Mouse (Mus musculus) brain, embryonic 14.5 days (tissue): ENCODE measurements around the gene Ctdspl. TPM values are rescaled to one million over a fixed set of nuclear protein-coding genes. Genes with fewer than 3 reads are reported as not detected.
A peak's percentile ranks its signal among the peaks of the same experiment; 100 is the strongest.

Experiments
- DNase-seq: peaks from one replicate; pipeline ENCODE4 v3.0.0-alpha.2; 2011; ENCODE audit warnings: low read depth
- CTCF ChIP-seq: fragments of 200-500 bp; IDR thresholded peaks from 2 replicates; pipeline ENCODE4 v1.5.1; 2012; ENCODE audit warnings: inconsistent platforms, mild to moderate bottlenecking, moderate library complexity, borderline replicate concordance; ENCODE audit not compliant: insufficient read depth, insufficient read length; ENCODE audit errors: extremely low read depth
- POLR2A ChIP-seq: fragments of 200-500 bp; IDR thresholded peaks from 2 replicates; pipeline ENCODE4 v1.6.1; 2012; ENCODE audit warnings: mild to moderate bottlenecking, inconsistent platforms, borderline replicate concordance; ENCODE audit not compliant: poor library complexity, insufficient read depth, insufficient read length, severe bottlenecking; ENCODE audit errors: extremely low read depth
- polyA plus RNA-seq: library from polyadenylated mRNA; depleted of rRNA; stranded (reverse); fragments of >200 nt; gene quantifications from 2 replicates; pipeline ENCODE4 v1.2.3, GENCODE M21; 2012; rRNA removed

Ctdspl gene
- polyA plus RNA-seq, 1 experiment = 16.0 TPM

DNA sequence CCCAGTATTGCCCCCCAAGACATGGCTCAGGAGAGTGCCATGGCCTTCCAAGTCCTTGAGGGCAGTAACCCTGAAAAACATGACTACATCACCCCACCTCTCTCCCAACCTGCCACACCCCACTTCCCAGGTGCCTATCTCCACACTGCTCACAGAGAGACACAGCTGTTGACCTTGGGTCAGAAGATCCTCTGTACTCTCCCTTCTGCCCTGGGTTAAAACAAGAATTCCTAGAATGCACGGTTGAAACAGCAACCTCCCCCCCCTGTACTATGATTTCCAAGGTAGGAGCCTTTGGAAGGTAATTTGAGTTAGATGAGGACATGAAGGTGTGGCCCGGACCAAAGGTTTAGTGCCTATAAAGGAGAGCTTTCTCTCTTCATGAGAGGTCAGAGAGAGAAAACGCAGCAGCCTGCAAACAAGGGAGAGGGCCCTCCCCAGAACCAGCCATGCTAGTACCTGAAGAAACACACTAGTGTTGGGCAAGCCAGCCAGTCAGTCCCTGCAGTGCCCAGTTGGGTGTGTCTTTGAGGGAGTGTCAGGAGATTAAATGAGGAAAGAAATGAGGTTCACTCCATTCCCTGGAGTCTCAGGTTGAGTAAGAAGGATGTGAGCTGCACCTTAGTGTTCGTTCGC lies 153.9 kb downstream of the Ctdspl start:
- DNase-seq = no peak
- TF ChIP-seq POLR2A (no peak), CTCF (no peak)

DNA sequence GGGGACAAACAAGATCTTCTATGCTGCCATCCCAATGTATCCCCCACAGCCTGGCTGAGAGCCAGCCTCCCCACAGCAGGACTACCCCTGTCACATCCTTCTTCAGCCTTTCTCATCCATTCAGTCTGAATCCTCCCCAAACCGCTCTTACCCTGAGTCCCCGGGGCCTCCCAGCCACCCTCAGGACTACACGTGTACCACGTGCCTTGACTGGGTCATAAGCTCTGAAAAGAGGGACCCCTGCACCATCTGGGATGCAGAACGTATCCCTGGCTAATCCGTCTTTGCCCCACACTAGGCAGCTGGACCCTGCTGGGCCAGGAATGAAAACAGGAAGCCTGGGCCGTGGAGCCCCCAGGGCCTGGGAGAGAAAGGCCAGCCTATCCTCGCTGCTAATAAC lies 155.8 kb downstream of the Ctdspl start:
- DNase-seq = peak; percentile 82

DNA sequence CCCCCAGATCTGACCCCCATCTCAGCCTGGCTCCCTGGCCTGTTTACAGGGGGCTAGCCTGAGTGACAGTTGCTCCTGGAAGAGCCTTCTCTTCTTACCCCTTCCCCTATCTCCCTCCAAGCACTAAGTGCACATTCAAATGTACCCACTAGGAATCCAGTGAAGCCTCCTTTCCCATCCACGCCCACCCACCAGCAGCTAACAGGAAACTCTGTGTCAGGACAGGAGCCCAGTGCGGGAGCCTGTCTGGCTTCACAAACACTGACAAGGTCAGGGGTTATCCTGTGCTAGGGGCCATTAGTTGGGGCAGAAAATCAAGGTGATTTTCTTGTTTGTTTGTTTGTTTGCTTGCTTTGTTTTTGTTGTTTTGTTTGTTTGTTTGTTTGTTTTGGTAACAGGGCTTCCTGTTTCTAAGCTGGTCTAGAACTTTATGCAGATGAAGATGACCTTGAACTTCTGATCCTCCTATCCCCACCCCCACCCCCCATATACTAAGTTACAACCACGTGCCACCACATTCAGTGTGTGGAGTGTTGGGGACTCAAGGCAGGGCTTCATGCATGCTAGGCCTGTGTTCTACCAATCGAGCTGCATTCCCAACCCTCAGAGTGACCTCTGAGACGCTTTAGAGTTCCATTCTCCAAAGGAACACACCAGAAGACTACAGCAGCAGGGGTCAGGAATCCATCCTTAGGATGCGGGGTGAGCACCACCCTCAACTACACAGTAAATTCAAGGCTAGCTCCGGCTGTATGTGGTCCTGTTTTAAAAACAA lies 156.6 kb downstream of the Ctdspl start:
- TF ChIP-seq POLR2A = no peak
- no peak for TF ChIP-seq CTCF
- DNase-seq = no peak

More for the DNA sequence above, 155.8 kb downstream of the Ctdspl start:
- TF ChIP-seq CTCF (no peak), POLR2A (no peak)

DNA sequence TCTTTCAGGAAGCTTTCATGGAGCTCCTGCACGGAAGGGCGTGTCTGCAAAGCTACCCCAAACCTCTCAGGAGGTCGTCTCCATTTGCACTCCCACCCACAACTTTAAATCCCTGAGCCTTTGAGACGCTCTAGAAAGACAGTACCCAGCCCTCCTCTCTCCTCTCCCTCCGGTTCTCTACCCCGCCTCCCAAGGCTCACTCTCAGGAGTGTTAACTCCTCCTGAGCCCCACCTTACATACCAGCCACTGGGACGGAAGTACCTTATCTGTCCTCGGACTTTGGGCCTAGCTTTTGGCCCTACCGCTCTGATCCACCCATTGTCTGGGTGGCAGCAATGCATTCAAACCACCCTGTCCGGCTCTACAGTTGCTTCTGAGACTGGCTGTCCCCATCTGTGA lies 157.7 kb downstream of the Ctdspl start:
- TF ChIP-seq POLR2A (no peak), CTCF (no peak)
- no peak for DNase-seq

DNA sequence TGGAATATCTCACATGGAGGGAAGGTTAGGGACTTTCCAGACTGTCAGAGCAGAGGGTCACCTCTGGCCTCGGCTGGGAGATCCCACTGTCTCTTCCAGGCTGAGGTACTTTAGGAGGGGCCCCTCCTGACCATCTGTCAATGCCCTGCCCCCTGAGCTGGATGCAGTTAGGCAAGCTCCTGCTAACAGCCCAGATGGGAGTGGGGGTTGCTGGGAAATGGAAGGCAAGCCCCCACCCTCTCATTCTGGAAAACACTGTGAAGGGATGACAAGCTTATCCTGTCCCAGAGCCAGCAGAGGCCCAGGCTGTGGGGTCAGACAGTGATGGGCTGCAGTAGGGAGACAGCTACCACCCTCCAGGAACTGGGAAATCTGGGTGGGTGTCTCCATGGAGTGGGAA lies 160.2 kb downstream of the Ctdspl start:
- TF ChIP-seq CTCF (no peak), POLR2A (no peak)
- DNase-seq = no peak

DNA sequence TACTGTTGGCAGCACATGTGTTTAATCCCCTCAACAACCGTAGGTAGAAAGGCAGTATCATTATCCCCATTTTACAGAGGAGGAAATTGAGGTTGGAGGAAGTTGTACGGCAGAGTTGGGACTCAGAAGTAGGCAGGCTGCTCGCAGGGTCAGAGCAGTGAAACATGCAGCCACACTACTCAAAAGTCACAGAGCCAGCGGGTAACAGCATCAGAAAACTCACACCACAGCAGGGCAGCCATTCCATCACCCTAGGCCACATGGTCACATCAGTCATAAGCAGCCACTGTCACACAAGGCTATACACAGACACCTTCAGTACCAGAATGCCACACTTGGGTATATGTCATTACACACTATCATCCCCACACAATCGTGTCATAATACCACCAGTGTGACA lies 161.1 kb downstream of the Ctdspl start:
- no peak for DNase-seq
- no peak for TF ChIP-seq CTCF
- TF ChIP-seq POLR2A = no peak

DNA sequence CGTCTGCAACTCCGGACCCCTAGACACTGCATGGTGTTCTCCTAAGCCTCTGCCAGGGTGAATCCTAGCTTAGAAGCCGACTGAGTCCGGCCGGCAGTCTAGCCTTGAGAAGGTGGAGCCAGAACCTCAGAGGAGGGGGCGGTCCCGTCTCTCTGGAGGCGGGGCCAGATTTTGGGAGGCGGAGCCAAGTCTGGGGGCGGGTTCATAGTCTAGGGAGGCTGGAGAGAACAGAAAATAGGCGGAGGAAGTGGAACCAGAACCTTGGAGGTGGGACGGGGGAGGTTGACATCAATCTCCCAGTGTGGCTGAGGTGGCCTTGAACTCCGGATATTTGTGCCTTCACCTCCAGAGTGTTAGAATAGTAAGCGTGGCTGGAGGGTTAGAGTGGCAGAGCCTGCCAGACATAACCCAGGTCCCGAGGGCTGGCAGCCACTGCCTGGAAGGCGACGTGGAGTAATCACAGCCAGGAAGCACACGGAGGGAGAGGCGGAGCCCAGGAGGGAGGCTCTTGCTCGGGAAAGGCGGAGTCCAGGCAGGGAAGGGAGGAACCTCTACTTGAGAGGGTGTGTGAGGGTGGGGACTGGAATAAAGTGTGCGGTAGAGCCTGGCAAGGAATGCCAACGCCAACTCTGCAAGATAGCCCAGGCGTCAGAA lies 162.0 kb downstream of the Ctdspl start:
- peak; percentile 75 for DNase-seq
- TF ChIP-seq POLR2A (no peak), CTCF (no peak)

DNA sequence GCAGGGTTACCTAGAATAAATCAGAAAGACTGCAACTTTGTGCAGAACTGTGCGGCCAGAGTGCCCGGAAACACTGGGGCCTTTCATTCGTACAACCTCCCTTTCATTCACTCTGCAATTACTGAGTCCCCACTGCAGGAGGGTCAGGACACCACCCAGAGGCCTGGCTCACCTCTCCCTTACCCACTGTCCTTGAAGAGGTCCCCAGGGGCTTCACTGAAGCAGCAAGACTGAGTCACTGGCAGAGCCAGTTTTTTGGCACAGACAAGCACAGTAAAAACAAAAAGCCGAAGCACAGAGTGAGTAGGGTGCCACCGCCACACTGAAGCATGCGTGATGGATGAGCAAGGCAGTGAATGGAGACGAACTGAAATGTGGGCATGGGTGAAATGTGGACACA lies 163.2 kb downstream of the Ctdspl start:
- DNase-seq = peak; percentile 23
- TF ChIP-seq CTCF = no peak

DNA sequence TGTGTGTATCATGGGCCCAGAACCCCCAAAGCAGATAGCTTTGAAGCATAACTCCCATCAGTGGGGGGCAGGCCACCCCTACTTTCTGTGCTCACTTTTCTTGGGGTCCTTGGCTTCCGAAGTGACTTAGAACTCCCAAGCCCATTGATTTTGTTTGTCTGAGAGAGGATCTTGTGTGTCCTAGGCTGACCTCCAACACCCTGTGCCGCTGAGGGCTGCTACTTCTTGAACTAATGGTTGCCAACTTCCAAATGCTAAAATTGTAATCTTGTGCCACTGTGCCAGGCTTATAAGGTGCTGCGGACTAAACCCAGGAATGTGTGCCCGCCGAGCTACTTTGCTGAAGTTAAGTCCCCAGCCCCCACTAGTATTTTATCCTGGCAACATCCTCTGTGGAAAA lies 164.2 kb downstream of the Ctdspl start:
- no peak for TF ChIP-seq POLR2A
- TF ChIP-seq CTCF = no peak
- DNase-seq = no peak

DNA sequence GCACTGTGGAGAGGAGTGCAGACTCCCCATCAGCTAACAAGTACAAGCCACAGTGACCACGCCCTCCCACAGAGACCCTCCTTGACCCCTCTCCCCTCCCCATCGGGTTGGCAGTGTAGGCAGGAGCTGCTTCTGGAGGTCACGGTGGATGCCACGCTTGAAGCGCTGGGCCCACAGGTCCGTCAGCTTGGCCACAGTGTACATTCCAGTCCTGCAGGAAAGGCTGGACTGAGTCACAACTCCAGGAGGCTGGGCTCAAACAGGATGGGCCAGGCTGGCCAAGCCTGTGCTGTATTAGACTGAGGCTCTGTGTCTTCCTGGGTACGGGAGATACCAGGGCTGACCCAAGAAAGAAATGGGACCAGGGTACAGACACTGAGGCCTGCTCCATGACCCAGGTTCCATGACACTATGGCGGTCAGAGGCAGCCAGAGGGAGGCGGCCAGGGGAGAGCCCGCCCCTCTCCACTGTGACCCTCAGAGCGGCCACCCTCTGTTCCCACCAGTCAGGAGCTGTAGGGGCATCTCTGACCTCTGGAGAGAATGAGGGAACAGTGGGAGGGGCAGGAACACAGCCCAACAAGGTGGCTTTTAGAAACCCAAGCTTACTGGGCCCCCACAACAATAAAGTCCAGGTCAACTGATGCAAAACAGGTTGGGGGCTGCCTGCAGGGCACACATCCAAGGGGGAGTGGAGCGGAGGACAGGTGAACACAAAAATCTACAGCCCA lies 165.5 kb downstream of the Ctdspl start:
- DNase-seq = no peak
- TF ChIP-seq POLR2A = no peak
- TF ChIP-seq CTCF = no peak

DNA sequence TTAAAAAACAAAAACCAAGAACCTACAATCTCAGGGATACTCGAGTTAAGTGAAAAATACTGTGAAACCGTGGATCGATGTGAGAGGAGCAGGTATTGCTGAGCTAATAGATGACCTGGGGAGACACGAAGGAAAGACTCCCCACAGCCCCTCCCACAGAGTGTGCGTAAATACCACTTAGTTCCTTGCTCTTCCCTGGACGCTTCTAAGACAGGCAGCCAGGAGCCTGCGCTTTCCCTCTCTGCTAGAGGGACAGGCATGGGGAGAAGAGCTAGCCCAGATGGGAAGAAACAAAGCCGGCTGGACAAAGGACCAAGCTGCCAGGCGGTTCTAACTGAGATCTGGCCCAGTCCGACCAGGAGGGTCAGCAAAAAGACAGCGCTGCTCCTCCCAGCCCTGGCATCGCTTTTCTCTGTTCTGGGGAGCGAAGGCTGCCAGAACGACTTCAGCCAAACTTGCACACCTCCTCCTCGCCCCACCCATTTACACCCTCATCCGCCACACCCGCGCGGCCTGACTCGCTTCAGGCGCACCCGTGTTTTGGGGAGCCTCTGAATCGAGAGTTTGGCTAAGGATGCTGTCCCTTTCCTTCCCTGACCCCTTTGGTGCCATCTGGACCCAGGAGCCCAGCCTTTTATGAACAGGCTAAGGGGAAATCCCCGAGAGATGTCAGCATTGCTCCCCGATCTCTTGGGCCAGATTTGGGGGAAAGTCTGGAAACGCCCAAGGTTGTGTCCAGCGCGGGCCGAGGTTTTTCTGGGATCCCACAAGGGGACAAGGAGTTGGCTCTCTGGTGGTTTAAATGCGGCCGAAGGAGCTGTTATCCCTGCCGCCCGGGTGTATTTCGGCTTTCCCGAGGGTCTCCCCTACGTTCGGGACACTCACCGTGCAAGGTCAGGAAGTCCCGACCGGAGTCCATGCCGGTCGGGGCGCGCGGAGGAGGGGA lies 166.5 kb downstream of the Ctdspl start:
- TF ChIP-seq POLR2A (no peak), CTCF (no peak)
- DNase-seq = peak; percentile 44

Other genes with a start within 250 kb of the Ctdspl start
- gene Vill, start 126.3 kb downstream of the Ctdspl start, polyA plus RNA-seq = 5.0 and 6.5 TPM in 2 replicates
- 20.4 and 25.0 TPM in 2 replicates for gene Plcd1, start 167.0 kb downstream of the Ctdspl start, polyA plus RNA-seq
- 0.92 and 2.2 TPM in 2 replicates for gene Dlec1, start 176.0 kb downstream of the Ctdspl start, polyA plus RNA-seq
- 1.4 and 2.1 TPM in 2 replicates for gene Acaa1b, start 230.6 kb downstream of the Ctdspl start, polyA plus RNA-seq
- gene Gm47289, start 232.7 kb downstream of the Ctdspl start, polyA plus RNA-seq = not detected in 2 replicates